Mouse (Mus musculus) liver, embryonic 11.5 days (tissue): Measurements from ENCODE around the gene Fance. TPM values are rescaled to one million over a fixed set of nuclear protein-coding genes. Genes with fewer than 3 reads are reported as not detected.
A peak's percentile ranks its signal among the peaks of the same experiment; 100 is the strongest.

Source experiments
- ATAC-seq: fragments of 200-750 bp; cut with Nextera tagmentation; replicated peaks from 2 replicates; pipeline ENCODE4 v1.8.0; 2017; ENCODE audit warnings: moderate number of reproducible peaks, mild to moderate bottlenecking, moderate TSS enrichment, moderate library complexity; ENCODE audit not compliant: low FRiP score
- DNase-seq: peaks from one replicate; pipeline ENCODE4 v3.0.0-alpha.2; 2017; ENCODE audit warnings: low spot score
- H3K27ac ChIP-seq: fragments of 300-500 bp; sonication (generic); 2 replicates; pipeline ENCODE4 v1.5.1; 2014; ENCODE audit warnings: mild to moderate bottlenecking, low read depth, low read length, control low read depth
- H3K27me3 ChIP-seq: fragments of 300-500 bp; sonication (generic); replicated peaks from 2 replicates; pipeline ENCODE4 v1.6.1; 2014; ENCODE audit warnings: low read length, mixed read lengths; ENCODE audit not compliant: control insufficient read depth, insufficient read depth
- H3K36me3 ChIP-seq: fragments of 300-500 bp; sonication (generic); 2 replicates; pipeline ENCODE4 v1.6.1; 2014; ENCODE audit warnings: mild to moderate bottlenecking, low read length, moderate library complexity, mixed read lengths; ENCODE audit not compliant: control insufficient read depth, insufficient read depth
- H3K4me1 ChIP-seq: fragments of 300-500 bp; sonication (generic); replicated peaks from 2 replicates; pipeline ENCODE4 v1.6.1; 2014; ENCODE audit warnings: low read length, mixed read lengths; ENCODE audit not compliant: control insufficient read depth, insufficient read depth
- H3K4me2 ChIP-seq: fragments of 300-500 bp; sonication (generic); 2 replicates; pipeline ENCODE4 v1.6.1; 2014; ENCODE audit warnings: mild to moderate bottlenecking, control low read depth, moderate library complexity
- H3K4me3 ChIP-seq: fragments of 300-500 bp; sonication (generic); 2 replicates; pipeline ENCODE4 v1.5.1; 2014; ENCODE audit warnings: low read depth, low read length, control low read depth
- H3K9ac ChIP-seq: fragments of 300-500 bp; sonication (generic); 2 replicates; pipeline ENCODE4 v1.6.1; 2014; ENCODE audit warnings: low read depth, low read length, control low read depth
- H3K9me3 ChIP-seq: fragments of 300-500 bp; sonication (generic); 2 replicates; pipeline ENCODE4 v1.6.1; 2016; ENCODE audit warnings: low read length, inconsistent platforms, mixed read lengths; ENCODE audit not compliant: control insufficient read depth
- WGBS: fragments of 180-500 bp; shearing (Covaris S2); extraction: QIAGEN DNeasy Blood & Tissue Kit; methylation state at CpG from one replicate; pipeline ENCODE4 v1.1.7; 2014; 5-methylcytosine and 5-hydroxymethylcytosine counted together
- polyA plus RNA-seq: library from polyadenylated mRNA; unstranded; fragments of >200 nt; fragmentation: Nextera tagmentation; extraction: Ambion mirVana; gene quantifications from 2 replicates; pipeline ENCODE4 v1.2.1, GENCODE M21; 2014

The Fance gene
- polyA plus RNA-seq, result 30.2 and 31.1 TPM in 2 replicates

GRCm38 (mm10) chr17:28313212-28313879, at the start of gene Fance:
TSS of gene Fance (plus strand) at chr17:28313519.
- H3K27ac ChIP-seq, result peak within 1 kb of the TSS; percentile 91
- ATAC-seq (peak; percentile 95), DNase-seq (peak; percentile 98)
- peaks cover 39% of the 10 kb centered on the region for H3K4me1 ChIP-seq
- peak within 1 kb of the TSS; percentile 88 for H3K9ac ChIP-seq
- no peaks in the 10 kb centered on the region for H3K9me3 ChIP-seq
- under 1% methylated on average over 66 of the region's 69 CpGs for WGBS
- H3K36me3 ChIP-seq, result peaks cover 16% of the 10 kb centered on the region; the same call in 1 of the 2 replicates
- peak within 1 kb of the TSS; percentile 85 for H3K4me3 ChIP-seq
- H3K27me3 ChIP-seq, result no peaks in the 10 kb centered on the region
- H3K4me2 ChIP-seq, result peak within 1 kb of the TSS; percentile 89

GRCm38 (mm10) chr17:28267251-28267650, 46.1 kb upstream of the Fance start:
- H3K36me3 ChIP-seq, result no peaks in the 10 kb centered on the region

GRCm38 (mm10) chr17:28270165-28270564, 43.2 kb upstream of the Fance start:
- no peak for ATAC-seq
- Histone ChIP-seq H3K4me1 (peaks cover 38% of the 10 kb centered on the region), H3K4me2 (no peak overlapping the region)

More at GRCm38 (mm10) chr17:28267251-28267650, 46.1 kb upstream of the Fance start:
- DNase-seq (no peak), ATAC-seq (no peak)
- no peak overlapping the region for H3K9ac ChIP-seq
- H3K27ac ChIP-seq, result no peak overlapping the region
- WGBS, result 73% methylated on average over 5 of the region's 5 CpGs
- H3K4me2 ChIP-seq, result no peak overlapping the region
- peaks cover 43% of the 10 kb centered on the region for H3K4me1 ChIP-seq
- no peaks in the 10 kb centered on the region for H3K27me3 ChIP-seq
- no peak overlapping the region for H3K4me3 ChIP-seq
- no peaks in the 10 kb centered on the region for H3K9me3 ChIP-seq

GRCm38 (mm10) chr17:28271537-28272266, 41.6 kb upstream of the Fance start:
- Histone ChIP-seq H3K9ac (no peak overlapping the region), H3K9me3 (no peaks in the 10 kb centered on the region), H3K4me1 (peaks cover 33% of the 10 kb centered on the region), H3K36me3 (no peaks in the 10 kb centered on the region), H3K27ac (no peak overlapping the region), H3K4me2 (no peak overlapping the region), H3K4me3 (no peak overlapping the region), H3K27me3 (no peaks in the 10 kb centered on the region)
- ATAC-seq (no peak), DNase-seq (no peak)
- WGBS, result 81% methylated on average over 12 of the region's 12 CpGs

More at GRCm38 (mm10) chr17:28270165-28270564, 43.2 kb upstream of the Fance start:
- Histone ChIP-seq H3K27ac (no peak overlapping the region; the same call in 1 of the 2 replicates), H3K36me3 (no peaks in the 10 kb centered on the region), H3K27me3 (no peaks in the 10 kb centered on the region), H3K4me3 (no peak overlapping the region), H3K9me3 (no peaks in the 10 kb centered on the region), H3K9ac (no peak overlapping the region)
- WGBS, result 51% methylated on average over 13 of the region's 13 CpGs
- DNase-seq, result no peak

- Histone ChIP-seq H3K9me3 (no peaks in the 10 kb centered on the region), H3K27ac (no peak overlapping the region), H3K9ac (no peak overlapping the region), H3K4me1 (peaks cover 35% of the 10 kb centered on the region), H3K36me3 (no peaks in the 10 kb centered on the region), H3K4me3 (no peak overlapping the region), H3K27me3 (no peaks in the 10 kb centered on the region), H3K4me2 (no peak overlapping the region)
- ATAC-seq, result no peak
- DNase-seq, result no peak
- WGBS, result 83% methylated on average over 9 of the region's 9 CpGs
Observed at GRCm38 (mm10) chr17:28272281-28272680, 41.0 kb upstream of the Fance start.

GRCm38 (mm10) chr17:28272837-28273236, 40.5 kb upstream of the Fance start:
- Histone ChIP-seq H3K9ac (no peak overlapping the region), H3K27ac (no peak overlapping the region), H3K9me3 (no peaks in the 10 kb centered on the region), H3K27me3 (no peaks in the 10 kb centered on the region), H3K36me3 (no peaks in the 10 kb centered on the region), H3K4me3 (no peak overlapping the region), H3K4me1 (peaks cover 39% of the 10 kb centered on the region), H3K4me2 (no peak overlapping the region)
- no peak for ATAC-seq
- 56% methylated on average over 6 of the region's 6 CpGs for WGBS
- no peak for DNase-seq

- H3K4me1 ChIP-seq, result peaks cover 49% of the 10 kb centered on the region
- WGBS, result 64% methylated on average over 3 of the region's 3 CpGs
- H3K27me3 ChIP-seq, result no peaks in the 10 kb centered on the region
Observed at GRCm38 (mm10) chr17:28274739-28275138, 38.6 kb upstream of the Fance start.

GRCm38 (mm10) chr17:28277226-28277625, 36.1 kb upstream of the Fance start:
- H3K36me3 ChIP-seq, result no peaks in the 10 kb centered on the region
- ATAC-seq (no peak), DNase-seq (no peak)
- no peaks in the 10 kb centered on the region for H3K9me3 ChIP-seq
- H3K27ac ChIP-seq, result no peak overlapping the region
- WGBS, result 85% methylated on average over 14 of the region's 14 CpGs
- no peak overlapping the region for H3K9ac ChIP-seq
- no peak overlapping the region for H3K4me2 ChIP-seq
- H3K4me1 ChIP-seq, result peaks cover 46% of the 10 kb centered on the region
- H3K4me3 ChIP-seq, result no peak overlapping the region
- H3K27me3 ChIP-seq, result no peaks in the 10 kb centered on the region

More at GRCm38 (mm10) chr17:28274739-28275138, 38.6 kb upstream of the Fance start:
- Histone ChIP-seq H3K36me3 (no peaks in the 10 kb centered on the region), H3K4me3 (no peak overlapping the region), H3K9ac (no peak overlapping the region), H3K9me3 (no peaks in the 10 kb centered on the region), H3K27ac (no peak overlapping the region), H3K4me2 (no peak overlapping the region)
- ATAC-seq (no peak), DNase-seq (no peak)
